Mouse (Mus musculus) kidney, adult 9 months (tissue): Measurements from ENCODE around the gene 2210408I21Rik.
"Not testable (repeated sequence)": the region's sequence is repeated elsewhere in the genome, so short reads cannot be mapped to it uniquely, and the experiment has no call there.

ENCODE experiments used
- DNase-seq: peaks from one replicate; pipeline ENCODE4 v3.0.0; 2022

2210408I21Rik gene

DNA sequence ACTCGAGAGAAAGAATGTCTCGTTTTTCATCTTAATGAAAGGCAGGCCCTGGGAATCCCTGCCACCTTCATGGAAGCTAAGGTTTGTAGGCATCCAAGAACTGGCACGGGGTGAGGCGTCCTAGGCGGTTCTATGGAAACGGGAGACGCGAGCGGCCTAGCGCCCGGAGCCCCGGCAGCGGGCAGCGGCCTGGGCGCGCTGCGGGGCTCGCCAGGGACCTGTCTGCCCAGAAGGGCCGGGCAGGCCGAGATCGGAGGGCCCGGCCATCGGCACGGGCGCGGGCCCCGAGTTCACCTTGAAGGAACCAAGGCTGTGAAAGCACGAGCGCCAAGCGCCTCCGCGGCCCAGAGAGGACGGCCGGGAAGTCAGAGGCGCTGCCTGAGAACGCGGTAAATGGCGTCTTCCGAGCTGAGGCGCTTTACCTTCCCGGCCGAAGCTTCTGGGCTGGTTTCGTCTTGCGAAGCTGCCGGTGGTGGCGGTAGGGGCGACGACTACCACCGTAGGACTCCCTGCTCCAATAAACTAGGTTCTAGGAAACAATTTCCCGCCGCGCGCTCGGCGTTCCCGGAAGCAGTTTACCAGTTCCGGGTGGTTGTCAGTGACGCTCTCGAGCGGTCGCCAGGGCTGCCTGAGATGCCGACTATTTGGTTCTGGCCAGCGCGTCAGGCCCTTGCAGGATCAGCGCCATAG is at the start of gene 2210408I21Rik, which contains the start of gene Slf1:
Gene 2210408I21Rik (plus strand): TSS at position 610 of the 690 bp plus-strand sequence.
Gene Slf1 (minus strand): TSS at position 543 of the 690 bp plus-strand sequence.
- peak; percentile 90 for DNase-seq

DNA sequence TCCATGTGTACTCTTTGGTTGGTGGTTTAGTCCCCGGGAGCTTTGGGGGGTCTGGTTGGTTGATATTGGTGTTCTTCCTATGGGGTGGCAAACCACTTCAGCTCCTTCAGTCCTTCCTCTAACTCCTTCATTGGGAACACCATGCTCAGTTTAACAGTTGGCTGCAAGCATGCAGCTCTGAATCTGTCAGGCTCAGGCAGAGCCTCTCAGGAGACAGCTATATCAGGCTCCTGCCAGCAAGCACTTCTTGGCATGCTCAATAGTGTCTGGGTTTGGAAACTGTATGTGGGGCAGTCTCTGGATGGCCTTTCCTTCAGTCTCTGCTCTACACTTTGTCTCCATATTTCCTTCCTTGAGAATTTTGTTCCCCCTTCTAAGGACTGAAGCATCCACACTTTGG is 42.5 kb upstream of the 2210408I21Rik start:
- DNase-seq, result not testable (repeated sequence)

DNA sequence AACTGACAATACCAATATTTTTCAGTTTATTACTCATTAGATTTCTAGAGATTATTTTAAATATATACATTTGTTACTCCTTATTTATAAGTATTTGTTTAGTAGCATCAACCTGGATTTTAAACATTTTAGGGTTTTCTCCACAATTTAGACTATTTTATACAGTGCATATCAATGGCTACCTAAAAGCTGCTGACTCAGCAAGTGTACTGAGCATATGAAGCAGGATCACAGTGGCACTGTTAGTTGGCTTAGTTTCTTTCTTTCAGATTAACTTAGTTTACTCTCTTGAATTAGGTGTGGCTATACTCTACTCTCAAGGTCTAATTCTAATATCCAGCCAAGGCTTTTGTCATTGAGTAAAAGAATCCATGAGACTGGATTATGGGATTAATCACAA is 27.6 kb upstream of the 2210408I21Rik start:
- no peak for DNase-seq

DNA sequence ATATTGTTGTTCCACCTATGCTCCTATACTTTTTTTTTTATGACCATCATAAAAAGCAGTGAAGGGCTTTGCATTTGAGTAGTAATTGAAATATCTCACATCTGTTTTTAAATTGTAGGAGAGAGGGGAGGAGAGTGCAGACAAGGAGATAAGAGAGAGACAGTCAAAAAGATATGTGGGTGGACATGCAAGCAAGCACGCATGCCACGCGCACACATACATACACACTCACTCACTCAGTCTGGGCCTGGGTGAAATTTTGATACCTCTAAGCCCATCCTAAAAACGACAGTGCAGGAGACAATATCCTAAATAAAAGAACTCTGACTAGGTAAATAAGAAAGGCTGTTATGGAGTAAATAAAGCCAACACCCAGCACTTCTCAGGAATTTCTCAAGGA is 16.6 kb upstream of the 2210408I21Rik start:
- no peak for DNase-seq

DNA sequence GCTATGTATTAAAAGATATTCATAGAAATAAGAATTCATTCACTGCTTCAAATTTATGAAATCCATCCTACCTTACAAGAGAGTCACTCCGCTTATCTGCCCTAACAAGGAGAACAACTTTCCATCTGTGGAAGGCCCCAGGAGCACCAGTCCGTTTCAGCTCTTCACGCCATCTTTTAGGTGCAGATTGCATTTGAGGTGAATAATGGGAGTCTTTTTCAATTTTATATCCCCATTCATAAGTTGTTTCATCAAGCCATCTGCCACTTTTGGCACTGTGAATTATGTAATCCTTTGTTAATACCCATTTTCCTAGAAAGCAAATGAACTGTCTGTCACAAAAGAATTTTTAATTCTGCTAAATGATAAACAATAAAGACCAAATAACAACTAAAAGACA is 10.2 kb upstream of the 2210408I21Rik start:
- no peak for DNase-seq

DNA sequence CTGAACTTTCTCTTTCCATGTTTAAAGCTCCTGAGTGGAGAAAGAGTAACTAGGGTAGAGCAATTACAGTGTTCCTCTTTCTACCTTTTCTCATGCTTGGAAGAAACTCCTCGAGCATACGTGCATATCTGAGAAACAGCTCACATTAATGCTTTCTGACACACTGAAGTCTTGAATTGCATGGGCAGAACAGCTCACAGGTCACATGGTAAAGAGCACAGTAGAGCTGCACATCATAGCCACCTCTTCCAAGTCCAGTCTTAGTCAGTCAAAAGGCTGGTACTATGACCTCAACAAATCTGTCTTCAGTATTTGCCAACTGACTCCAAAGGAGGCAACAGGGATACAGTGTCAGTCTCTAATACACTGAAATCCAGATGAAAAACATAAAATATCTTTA is 7.1 kb upstream of the 2210408I21Rik start:
- DNase-seq, result no peak

DNA sequence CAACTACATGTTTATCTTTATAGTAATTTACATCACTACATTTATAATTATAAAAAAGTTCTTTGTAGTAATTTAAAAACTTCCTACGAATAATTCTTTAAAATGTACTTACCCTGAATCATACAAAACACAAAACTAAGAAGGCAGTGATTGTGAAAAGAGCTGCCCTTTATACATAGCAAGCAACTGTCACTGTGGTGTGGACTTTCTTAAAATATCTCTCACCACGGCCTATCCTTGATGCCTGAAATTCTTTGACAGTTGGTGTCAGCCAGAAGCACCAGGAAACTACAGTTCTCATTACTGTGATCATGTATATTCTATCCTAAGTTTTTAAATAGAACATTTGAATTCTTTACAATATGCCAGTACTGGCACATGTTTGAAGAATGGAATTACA is 4.2 kb upstream of the 2210408I21Rik start:
- DNase-seq, result no peak

DNA sequence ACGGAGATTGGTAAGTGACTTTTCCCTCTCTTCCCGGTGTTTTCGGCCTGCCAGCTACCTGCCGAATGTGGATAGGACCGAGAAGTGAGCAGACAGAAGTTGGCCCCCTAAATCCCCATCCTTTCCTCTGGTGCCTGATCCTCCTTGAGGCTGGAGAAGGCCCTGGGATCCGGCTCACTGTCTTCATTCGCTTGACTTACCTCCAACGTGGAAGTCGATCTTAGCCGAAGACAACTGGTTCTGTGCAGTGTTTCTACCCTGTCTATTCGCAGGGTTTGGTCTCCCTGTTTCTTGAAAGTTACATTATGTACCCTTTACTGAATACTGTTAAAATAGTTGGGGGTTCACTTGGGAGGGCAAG is 261 bp downstream of the 2210408I21Rik start:
- no peak for DNase-seq

DNA sequence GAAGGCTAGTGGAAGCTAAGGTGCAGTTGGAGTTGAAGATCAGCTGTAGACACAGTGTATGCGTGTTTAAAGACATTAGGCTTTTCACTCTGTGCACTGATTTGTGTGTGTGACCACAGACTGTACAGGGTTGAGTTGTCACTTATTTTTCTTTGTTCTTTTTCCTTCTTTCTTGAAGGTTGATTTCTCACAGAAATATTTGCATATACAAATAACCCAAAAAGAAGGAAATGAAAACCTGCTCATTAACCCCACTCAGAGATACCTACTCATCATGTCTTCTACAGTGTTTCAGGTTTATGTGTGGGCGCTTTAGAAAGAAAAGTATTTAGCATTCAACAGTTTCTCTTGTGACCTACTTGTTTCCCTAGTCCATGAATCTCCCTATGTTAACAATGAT is 5.5 kb downstream of the 2210408I21Rik start:
- no peak for DNase-seq

DNA sequence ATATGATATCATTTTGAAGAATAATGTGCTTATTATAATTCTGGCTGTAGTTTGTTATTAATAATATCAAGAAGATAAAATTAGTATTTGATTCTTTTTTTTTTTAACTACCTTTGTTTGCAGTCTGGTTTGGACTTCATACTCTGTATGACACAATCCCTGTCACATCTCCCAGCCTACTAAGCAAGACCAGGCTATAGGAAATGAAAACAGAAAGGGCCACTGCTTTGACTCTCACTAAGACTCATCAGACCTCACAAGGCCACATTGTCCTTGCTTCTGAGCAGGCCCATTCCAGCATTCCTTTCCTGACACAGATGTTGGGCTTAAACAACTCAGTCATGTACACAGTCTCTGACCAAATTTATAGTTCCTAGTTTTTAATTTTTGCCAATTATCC is 42.6 kb downstream of the 2210408I21Rik start:
- no peak for DNase-seq

DNA sequence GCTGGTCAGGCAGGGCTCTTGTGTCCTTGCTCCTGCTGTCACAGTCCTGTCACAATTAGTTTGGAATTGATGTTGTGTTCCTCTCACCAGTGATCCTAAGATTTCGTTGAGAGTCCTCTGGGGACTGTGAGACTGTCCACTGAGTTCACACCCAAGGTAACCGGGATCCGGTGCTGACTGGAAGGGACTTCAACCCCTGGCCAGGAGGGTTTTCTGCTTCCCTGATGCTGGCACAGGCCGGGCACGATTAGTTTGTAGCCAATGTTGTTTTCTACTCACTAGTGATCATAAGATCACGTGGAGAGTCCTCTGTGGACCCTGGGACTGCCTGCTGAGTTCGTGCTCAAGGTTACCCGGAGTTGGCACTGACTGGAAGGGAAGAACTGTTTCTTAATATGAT is 55.3 kb downstream of the 2210408I21Rik start:
- DNase-seq, result peak; percentile 55

DNA sequence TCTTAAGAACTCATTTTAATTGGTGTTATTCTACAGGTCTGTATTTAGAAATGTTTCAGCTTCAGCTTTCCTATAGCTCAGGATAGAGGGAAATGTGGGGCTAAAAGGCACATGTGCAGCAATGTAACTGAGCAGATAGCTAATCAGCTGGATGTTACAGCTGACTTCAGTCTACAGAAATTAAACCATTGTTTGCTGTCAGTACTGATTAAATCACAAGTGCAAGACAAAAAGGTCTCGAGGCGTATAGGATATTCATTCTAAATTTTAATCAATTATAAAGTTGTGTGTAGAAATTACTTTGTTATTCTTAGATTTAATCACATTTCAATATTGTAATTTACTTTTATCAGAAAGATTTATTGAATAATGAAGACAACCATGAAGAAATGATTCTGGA is 56.9 kb downstream of the 2210408I21Rik start:
- no peak for DNase-seq

DNA sequence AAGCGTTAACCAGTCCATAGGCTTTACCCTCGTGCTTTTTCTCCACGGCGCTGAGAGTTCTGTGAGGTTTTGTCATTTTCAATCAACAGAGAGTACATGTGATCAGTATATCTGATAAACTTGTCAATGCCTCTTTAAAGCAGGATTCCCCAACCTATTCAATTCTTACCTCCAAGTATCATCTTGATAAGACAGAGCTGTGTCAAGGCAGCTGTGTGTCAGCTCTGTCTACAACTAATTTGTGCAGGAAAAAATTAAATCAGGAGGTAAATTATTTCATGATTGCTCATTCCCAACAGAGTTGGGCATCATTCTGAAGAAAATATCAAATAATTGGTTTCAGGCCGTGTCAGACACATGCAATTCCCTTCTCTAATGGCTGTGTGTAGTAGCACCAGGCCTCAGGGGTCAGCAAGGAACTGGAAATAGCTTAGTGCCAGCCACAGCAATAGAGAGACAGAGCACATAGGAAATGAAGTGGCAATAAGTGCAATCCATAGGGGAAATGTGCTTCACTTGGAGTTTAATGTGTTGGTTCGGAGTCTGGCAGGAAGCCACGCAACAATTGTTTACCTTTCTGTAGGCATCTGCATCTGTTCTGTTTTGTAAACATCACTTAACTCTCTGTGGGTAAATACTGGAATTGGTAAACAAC is 73.6 kb downstream of the 2210408I21Rik start:
- no peak for DNase-seq

DNA sequence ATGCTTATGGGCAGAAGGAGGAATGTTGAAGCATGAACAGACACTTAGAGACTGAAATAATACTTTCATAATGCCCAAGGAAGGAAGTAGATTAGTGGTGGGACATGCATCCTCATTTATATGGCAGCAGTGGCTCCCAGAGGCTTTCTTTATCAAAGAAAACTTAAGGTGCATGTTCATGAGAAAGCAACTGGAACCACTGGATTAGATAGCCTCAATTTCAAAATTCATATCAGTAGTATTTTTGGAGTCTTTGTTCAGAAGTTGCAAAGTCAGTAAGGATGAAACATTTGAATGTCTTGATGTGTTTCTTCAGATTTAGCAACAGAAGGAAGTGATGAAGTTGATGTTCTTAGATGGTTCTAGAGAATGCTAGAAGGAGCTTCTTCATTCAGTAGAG is 77.9 kb downstream of the 2210408I21Rik start:
- DNase-seq, result no peak

DNA sequence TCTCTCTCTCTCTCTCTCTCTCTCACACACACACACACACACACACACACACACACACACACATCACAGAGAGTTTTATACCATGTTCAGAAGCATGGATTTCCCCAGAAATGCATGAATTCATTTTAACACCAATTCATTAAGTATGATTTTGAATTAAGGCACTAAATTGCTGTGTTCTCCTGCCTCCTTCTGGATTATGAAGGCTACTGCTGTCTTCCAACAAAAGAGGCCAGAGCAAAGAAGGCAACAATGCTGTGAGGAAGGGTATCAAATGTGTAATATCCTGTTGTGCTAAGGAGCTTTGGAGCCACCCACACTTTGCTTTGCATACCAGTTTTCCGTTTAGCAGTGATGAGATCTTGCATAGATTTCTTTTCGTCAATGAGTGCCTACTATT is 80.1 kb downstream of the 2210408I21Rik start:
- no peak for DNase-seq

DNA sequence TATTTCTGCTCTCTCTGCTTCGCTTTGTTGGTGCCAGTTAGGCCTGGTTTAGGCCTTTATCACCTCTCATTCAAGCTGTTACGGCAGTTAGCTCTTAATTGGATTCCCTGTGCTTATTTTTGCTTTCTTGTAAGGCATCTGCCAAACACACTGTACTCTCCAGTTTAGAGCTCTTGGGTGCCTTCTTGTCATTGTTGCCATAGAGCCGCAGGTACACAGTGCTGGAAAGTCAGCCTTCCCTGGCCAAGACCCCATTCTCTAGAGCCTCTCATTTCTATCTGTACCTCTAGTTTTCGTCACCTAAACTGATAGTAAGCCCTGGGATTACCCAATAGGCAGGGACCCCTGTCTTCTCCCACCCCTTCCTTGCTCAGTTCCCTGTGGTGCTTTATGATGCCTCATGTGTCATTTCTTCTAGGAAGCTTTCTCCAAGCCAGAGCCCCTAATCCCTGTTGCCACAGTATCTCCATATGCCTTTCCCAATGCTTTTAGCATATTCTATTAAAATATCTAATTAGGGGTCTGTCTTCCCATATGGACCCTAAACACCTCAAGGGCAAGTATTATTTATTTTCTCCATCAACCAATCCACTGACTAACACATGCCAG is 82.4 kb downstream of the 2210408I21Rik start:
- no peak for DNase-seq

DNA sequence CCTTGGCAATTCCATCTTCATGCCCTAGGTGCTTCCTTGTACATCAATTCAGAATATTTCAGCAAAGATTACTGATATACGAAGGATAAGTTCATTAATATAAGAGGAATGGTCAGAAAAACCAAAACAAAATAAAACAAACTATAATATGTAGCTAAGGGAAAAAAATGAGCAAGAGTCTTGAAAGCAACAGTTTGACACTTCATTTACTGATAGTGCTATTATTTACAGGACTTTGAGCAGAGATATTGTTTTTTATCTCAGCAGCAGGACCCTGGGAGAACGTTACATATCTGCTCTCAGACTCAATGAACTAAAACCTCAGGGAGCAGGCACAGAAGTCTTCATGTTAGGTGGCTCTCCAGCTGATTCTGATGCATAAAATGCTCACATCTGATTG is 85.7 kb downstream of the 2210408I21Rik start:
- no peak for DNase-seq

DNA sequence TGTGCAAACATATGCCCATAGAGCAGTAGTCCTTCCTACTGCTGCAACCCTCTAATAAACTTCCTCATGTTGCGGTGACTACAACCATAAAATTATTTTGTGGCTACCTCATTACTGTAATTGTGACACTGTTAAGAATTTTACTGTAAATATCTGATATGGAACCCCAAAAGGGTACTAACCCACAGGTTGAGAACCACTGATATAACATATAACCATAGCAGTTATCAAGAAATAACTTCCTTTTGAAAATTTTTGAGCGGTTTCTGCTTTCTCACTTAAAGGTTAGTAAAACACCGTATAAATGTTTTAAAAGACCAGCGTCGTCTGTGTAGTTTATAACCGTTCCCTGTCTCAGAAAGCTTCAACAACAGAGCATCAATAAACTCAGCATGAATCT is 121.2 kb downstream of the 2210408I21Rik start:
- DNase-seq, result no peak

DNA sequence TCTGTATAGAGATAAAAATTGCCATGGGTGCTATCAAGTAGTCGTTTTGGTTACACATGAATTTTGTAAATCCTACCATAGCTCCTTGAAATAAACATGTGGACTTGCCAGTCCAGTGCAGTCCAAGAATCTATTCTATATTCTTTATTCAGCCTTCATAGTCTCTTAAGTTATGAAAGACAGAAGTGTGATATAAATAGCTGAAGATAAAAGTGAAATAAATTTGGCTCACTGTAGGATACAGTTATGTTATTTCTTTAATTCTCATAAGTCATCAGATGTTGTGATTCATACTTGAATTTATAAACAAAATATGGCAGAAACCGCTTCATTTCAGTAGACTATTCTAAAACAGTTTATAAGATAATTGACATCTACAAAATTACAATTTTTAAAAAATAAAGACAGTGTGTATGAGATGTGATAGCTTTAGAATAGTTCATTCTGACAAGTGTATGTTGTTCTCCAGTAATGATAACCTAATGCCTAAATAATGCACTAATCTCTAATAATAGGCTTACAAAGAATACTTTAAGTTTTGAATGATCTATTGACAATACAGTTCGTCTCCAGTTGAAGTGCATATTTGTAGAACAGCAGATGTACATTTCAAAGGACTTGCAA is 127.5 kb downstream of the 2210408I21Rik start:
- DNase-seq, result no peak

DNA sequence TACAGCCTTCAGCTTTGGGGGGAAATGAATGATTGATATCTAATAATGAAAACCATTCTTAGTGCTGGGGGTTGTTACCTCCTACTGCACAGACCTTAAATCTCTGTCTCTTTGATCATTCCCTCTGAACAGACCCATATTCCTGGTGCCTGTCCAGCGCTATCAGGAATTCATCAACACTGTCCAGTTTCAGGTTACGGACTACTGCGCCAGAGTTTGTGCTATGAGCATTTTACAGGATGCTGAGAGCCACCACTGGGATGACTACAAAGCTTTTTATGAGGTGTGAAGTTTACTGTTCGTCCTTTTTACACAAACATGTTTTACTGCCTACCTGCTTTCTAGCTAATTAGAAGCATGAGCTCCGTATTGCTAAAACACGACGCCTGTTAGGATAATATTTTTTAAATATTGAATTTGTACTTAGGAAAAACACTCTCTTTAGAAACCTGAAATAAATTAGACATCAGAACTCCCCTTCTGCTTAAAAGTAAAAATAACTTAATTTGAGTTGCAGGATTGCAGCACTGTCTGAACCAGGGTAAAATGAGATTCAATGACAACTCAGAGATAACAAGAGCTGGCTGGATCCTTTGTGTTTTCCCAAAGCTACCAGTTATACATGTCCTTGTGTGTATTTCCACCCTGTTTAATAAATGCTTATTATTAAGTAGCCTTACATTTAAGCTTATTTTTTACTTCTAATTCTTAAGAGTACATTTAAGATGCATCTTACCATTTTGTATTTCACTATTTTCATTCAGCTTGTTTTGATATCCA is 128.2 kb downstream of the 2210408I21Rik start:
- no peak for DNase-seq

DNA sequence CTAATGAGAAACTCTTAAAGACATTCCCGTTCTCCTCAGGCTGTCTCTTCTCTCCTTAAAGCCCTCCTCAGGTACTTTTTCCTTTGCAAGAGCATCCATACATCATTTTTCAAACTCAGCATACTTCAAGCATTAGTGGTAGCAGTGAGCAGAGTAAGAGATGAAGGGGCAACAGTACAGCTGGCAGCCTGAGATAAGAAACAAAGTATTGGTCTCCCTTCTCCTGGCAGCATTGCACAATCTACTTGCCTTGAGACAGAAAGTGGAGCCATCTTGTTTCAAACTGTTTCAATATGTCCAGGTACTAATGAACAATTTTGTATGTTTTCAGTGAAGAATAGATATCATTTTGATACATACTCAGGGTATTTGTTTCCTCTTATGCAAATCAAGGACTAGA is 129.1 kb downstream of the 2210408I21Rik start:
- no peak for DNase-seq

DNA sequence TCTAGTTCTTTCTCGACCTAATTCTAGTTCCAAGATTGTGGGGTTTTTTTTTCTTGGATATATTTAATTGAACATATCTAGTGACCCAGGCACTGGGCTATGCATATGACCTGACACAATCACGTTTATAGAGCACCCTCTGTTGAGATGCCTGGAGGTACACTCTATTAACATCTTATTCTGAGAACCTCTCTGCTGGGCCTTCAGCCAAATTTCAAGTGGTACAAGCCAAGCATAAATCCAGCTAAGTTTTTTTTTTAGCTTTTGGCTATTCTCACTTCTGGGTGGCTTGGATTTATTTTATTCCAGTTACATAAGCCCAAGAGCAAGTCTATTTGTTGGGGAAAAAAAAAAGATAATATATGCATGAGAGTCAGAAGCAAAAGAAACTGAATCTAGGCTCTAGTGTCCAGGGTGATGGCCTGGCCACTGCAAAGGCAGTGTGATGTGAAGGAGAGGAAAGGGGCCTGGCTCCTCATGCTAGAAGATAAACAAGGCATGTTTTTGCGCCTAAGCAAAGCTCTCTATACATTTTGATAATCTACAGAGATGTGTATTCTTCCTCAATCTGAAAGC is 139.9 kb downstream of the 2210408I21Rik start:
- no peak for DNase-seq
